Mouse (Mus musculus): ENCODE measurements around the gene Vmn1r191. TPM values are rescaled to one million over a fixed set of nuclear protein-coding genes. Genes with fewer than 3 reads are reported as not detected.
"Not testable (repeated sequence)": the region's sequence is repeated elsewhere in the genome, so short reads cannot be mapped to it uniquely, and the experiment has no call there.

Vmn1r191 gene
- not detected for total RNA-seq (2021)
- long read RNA-seq, experiment 1 = 0 reads
- long read RNA-seq, experiment 2 = 0 reads

- DNase-seq (ENCODE audit: low spot score in 2 of 2) = no peak
Observed at GRCm38 (mm10) chr13:22183869-22184268, at the start of gene Vmn1r191. Vmn1r191 (minus strand) TSS chr13:22183969.

GRCm38 (mm10) chr13:22223060-22223459, 39.3 kb upstream of the Vmn1r191 start, which contains the start of gene Vmn1r193:
Vmn1r193 (minus strand) TSS chr13:22223160.
- not testable (repeated sequence) for DNase-seq (ENCODE audit: low spot score in 2 of 2)

DNA sequence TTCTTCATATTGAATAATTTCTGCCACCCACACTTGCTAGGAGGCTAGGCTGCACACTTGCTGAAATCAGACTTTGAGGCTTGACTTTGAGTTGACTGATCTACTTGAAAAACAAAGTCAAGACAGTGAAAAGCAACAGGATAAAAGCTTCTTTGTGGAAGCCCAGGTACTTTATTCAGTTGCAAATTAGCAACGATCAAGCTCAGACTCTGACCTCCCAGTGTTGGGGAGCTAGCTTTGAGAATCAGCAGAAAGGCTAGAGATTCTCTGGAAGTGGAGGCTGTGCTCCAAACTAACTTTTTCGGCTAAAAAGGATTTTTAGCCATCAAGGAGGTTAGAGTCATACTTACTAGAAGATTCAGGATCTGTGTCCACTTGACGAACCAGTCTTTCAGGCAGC, 9.0 kb upstream of the Vmn1r191 start:
- DNase-seq (ENCODE audit: low spot score in 2 of 2) = not testable (repeated sequence)

DNA sequence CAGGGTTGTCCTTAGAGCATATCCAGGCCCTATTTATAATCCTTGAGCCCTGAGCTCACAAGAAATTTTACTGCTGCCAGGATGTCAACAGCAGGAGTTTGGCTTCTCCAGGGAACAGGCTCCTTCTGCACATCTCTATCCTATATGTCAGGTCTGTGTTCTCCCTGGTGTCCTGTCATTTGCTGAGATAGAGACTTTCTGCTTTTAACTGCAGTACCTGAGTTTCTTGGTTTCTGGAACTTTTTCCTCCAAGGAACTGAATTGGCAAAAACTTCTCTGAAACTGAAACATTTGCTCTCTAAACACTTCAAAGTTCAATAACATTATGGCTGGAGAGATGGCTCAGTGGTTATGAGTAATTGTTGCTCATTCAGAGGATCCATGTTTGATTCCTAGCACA, 7.3 kb upstream of the Vmn1r191 start, which contains the start of gene Vmn1r192:
Gene Vmn1r192, minus strand, starts transcription at position 101 of the 400 bp plus-strand sequence.
- DNase-seq (ENCODE audit: low spot score in 2 of 2) = no peak

GRCm38 (mm10) chr13:22190385-22190784, 6.6 kb upstream of the Vmn1r191 start:
- no peak for DNase-seq (ENCODE audit: low spot score in 2 of 2)

GRCm38 (mm10) chr13:22189313-22189712, 5.5 kb upstream of the Vmn1r191 start:
- DNase-seq (ENCODE audit: low spot score in 2 of 2) = no peak

GRCm38 (mm10) chr13:22168416-22168815, 15.4 kb downstream of the Vmn1r191 start:
- DNase-seq (ENCODE audit: low spot score in 2 of 2) = no peak

- not testable (repeated sequence) for DNase-seq (ENCODE audit: low spot score in 2 of 2)
Observed at GRCm38 (mm10) chr13:22136495-22137293, 47.1 kb downstream of the Vmn1r191 start.

Small RNAs within 50 kb of the gene (microRNA-seq; reads per million reads assigned to microRNA genes)
- gene Gm23282 (ENCODE audit: borderline number of aligned reads in 2 of 2) (0 reads per million in 2 experiments), gene Gm25084 (ENCODE audit: borderline number of aligned reads in 2 of 2) (0 reads per million in 2 experiments)

Other genes starting within 250 kb of the Vmn1r191 start
- gene Zfp184, start 238.9 kb downstream of the Vmn1r191 start, total RNA-seq (2021) = 1 to 10 TPM in 1 of 2 experiments, under 1 TPM in 1; 0.80 to 1.5 TPM
- gene Pom121l2, start 202.8 kb downstream of the Vmn1r191 start, total RNA-seq (2021) = not detected
- under 1 TPM in 1 of 2 experiments, not detected in 1; 0.96 TPM for gene Prss16, start 174.2 kb downstream of the Vmn1r191 start, total RNA-seq (2021)
- gene Hist1h2ah, start 148.4 kb downstream of the Vmn1r191 start, total RNA-seq (2021) = 10 to 100 TPM in 1 of 2 experiments, not detected in 1; 16.5 TPM
- gene Hist1h2bk, start 148.1 kb downstream of the Vmn1r191 start, total RNA-seq (2021) = 10 to 100 TPM; 18.0 to 23.9 TPM
- gene Hist1h4i, start 142.6 kb downstream of the Vmn1r191 start, total RNA-seq (2021) = 10 to 100 TPM; 40.1 to 68.2 TPM
- gene Hist1h2ag, start 141.0 kb downstream of the Vmn1r191 start, total RNA-seq (2021) = 10 to 100 TPM; 11.9 to 12.2 TPM
- gene Hist1h2bj, start 140.8 kb downstream of the Vmn1r191 start, total RNA-seq (2021) = 10 to 100 TPM in 1 of 2 experiments, 1 to 10 TPM in 1; 8.0 to 15.6 TPM
- not detected for gene Vmn1r188, start 99.5 kb downstream of the Vmn1r191 start, total RNA-seq (2021)
- gene Vmn1r189, start 78.1 kb downstream of the Vmn1r191 start, total RNA-seq (2021) = not detected
- not detected for gene Vmn1r192, start 7.2 kb upstream of the Vmn1r191 start, total RNA-seq (2021)
- not detected for gene Vmn1r193, start 39.2 kb upstream of the Vmn1r191 start, total RNA-seq (2021)
- gene Vmn1r194, start 60.2 kb upstream of the Vmn1r191 start, total RNA-seq (2021) = not detected
- gene Vmn1r195, start 86.6 kb upstream of the Vmn1r191 start, total RNA-seq (2021) = not detected
- not detected for gene Vmn1r196, start 106.0 kb upstream of the Vmn1r191 start, total RNA-seq (2021)
- gene Vmn1r197, start 140.6 kb upstream of the Vmn1r191 start, total RNA-seq (2021) = not detected
- gene Vmn1r198, start 166.4 kb upstream of the Vmn1r191 start, total RNA-seq (2021) = not detected
- not detected for gene Vmn1r199, start 195.8 kb upstream of the Vmn1r191 start, total RNA-seq (2021)
- not detected for gene Vmn1r200, start 206.4 kb upstream of the Vmn1r191 start, total RNA-seq (2021)

Data from adrenal gland, adult 18-20 months (tissue).